Mouse (Mus musculus): Measurements from ENCODE around the gene Prelid1. TPM values are rescaled to one million over a fixed set of nuclear protein-coding genes. Genes with fewer than 3 reads are reported as not detected.

Prelid1 gene
- total RNA-seq, 2 experiments from 2014 or later, result 125 to 126 TPM

Other genes with a start within 250 kb of the Prelid1 start
- gene Uimc1, start 220.2 kb upstream of the Prelid1 start, total RNA-seq (2021), result 10 to 100 TPM; 22.4 to 22.6 TPM
- gene Zfp346, start 215.2 kb upstream of the Prelid1 start, total RNA-seq (2021), result 10 to 100 TPM; 16.5 to 19.8 TPM
- not detected for gene Gm17617, start 187.0 kb upstream of the Prelid1 start, total RNA-seq (2021)
- gene Fgfr4, start 167.9 kb upstream of the Prelid1 start, total RNA-seq (2021), result under 1 TPM; 0.30 to 0.53 TPM
- gene Nsd1, start 110.7 kb upstream of the Prelid1 start, total RNA-seq (2021), result 10 to 100 TPM; 88.2 to 97.9 TPM
- gene Rab24, start 1.4 kb downstream of the Prelid1 start, total RNA-seq (2021), result 10 to 100 TPM; 40.0 to 40.2 TPM
- 1 to 10 TPM; 7.0 to 7.3 TPM for gene Mxd3, start 9.3 kb downstream of the Prelid1 start, total RNA-seq (2021)
- 10 to 100 TPM; 56.7 to 58.2 TPM for gene Lman2, start 42.3 kb downstream of the Prelid1 start, total RNA-seq (2021)
- under 1 TPM; 0.60 to 0.74 TPM for gene Rgs14, start 49.2 kb downstream of the Prelid1 start, total RNA-seq (2021)
- not detected for gene Slc34a1, start 77.7 kb downstream of the Prelid1 start, total RNA-seq (2021)
- not detected for gene Pfn3, start 94.7 kb downstream of the Prelid1 start, total RNA-seq (2021)
- not detected for gene F12, start 106.3 kb downstream of the Prelid1 start, total RNA-seq (2021)
- 10 to 100 TPM; 26.3 to 28.5 TPM for gene Grk6, start 124.6 kb downstream of the Prelid1 start, total RNA-seq (2021)
- gene Prr7, start 143.8 kb downstream of the Prelid1 start, total RNA-seq (2021), result 1 to 10 TPM; 1.7 to 1.8 TPM
- gene Dbn1, start 167.6 kb downstream of the Prelid1 start, total RNA-seq (2021), result 10 to 100 TPM; 53.7 to 58.2 TPM
- 10 to 100 TPM; 63.6 to 74.2 TPM for gene Pdlim7, start 193.2 kb downstream of the Prelid1 start, total RNA-seq (2021)
- gene Dok3, start 208.8 kb downstream of the Prelid1 start, total RNA-seq (2021), result 1 to 10 TPM; 1.7 to 1.8 TPM
- gene Ddx41, start 216.2 kb downstream of the Prelid1 start, total RNA-seq (2021), result 10 to 100 TPM; 17.5 to 18.2 TPM

Measured in heart, postnatal 10 days (tissue).